Mouse (Mus musculus) liver, adult 10 weeks (tissue): Measurements from ENCODE around the gene Gm5938. TPM values are rescaled to one million over a fixed set of nuclear protein-coding genes. Genes with fewer than 3 reads are reported as not detected.

ENCODE experiments used
- polyA plus RNA-seq: library from polyadenylated mRNA; stranded (reverse); fragments of 350-450 nt; fragmentation: Illumina TruSeq; extraction: RNeasy Lipid Tissue Mini Kit (QIAGEN cat#74804); gene quantifications from one replicate; pipeline ENCODE4 v1.2.3, GENCODE M21; 2014; ENCODE audit warnings: low read depth, low replicate concordance

Gene Gm5938
- polyA plus RNA-seq, result not detected

GRCm38 (mm10) chrX:78125167-78125566 lies at the start of gene Gm5938:
TSS of gene Gm5938 (plus strand) at chrX:78125467.

GRCm38 (mm10) chrX:78091274-78091673 lies 34.0 kb upstream of the Gm5938 start, which contains the start of gene Obp1a:
TSS of gene Obp1a (minus strand) at chrX:78091374.

Other genes starting within 250 kb of the Gm5938 start
- gene 5430402E10Rik, start 200.4 kb upstream of the Gm5938 start, polyA plus RNA-seq, result not detected
- not detected for gene Obp1a, start 34.1 kb upstream of the Gm5938 start, polyA plus RNA-seq
- not detected for gene Obp1b, start 61.3 kb downstream of the Gm5938 start, polyA plus RNA-seq
- not detected for gene Gm14743, start 120.5 kb downstream of the Gm5938 start, polyA plus RNA-seq
- not detected for gene 4930480E11Rik, start 244.2 kb downstream of the Gm5938 start, polyA plus RNA-seq